In genomic region chr1:88446270-88447030, GRCm38 (mm10) we compare ENCODE assay signal across 23 mouse cellular contexts. TPM values are rescaled to one million over a fixed set of nuclear protein-coding genes. Genes with fewer than 3 reads are reported as not detected.
DNase-seq lines count a peak whose midpoint lies in the region; ATAC-seq and TF ChIP-seq lines count a peak whose summit lies in the region.
"Had no signal": no experiment of that assay in that cellular context is flagged by ENCODE, and none has a peak within 500 bp of the region (broad histone marks: within the 10 kb centered on the region; RNA-seq: fewer than 3 reads in every experiment).

No protein-coding gene starts in this region.

- no peaks in the 10 kb centered on the region for H3K9me3 ChIP-seq in forebrain, embryonic 12.5 days
- no peaks in the 10 kb centered on the region for H3K9me3 ChIP-seq in midbrain, embryonic 12.5 days
- no peaks in the 10 kb centered on the region for H3K9me3 ChIP-seq in liver, embryonic 11.5 days (ENCODE audit: control insufficient read depth, low read length)
- H3K9me3 ChIP-seq: heart, embryonic 15.5 days; limb, embryonic 10.5 days; liver, embryonic 12.5 days; megakaryocyte, embryonic 14.5 days; neural tube, embryonic 15.5 days had no signal

- no peaks in the 10 kb centered on the region for H3K27me3 ChIP-seq in forebrain, embryonic 12.5 days
- 0 out of 2 replicates have a peak, but pooled peaks cover 7% of the 10 kb centered on the region for H3K27me3 ChIP-seq in midbrain, embryonic 12.5 days
- no peaks in the 10 kb centered on the region for H3K27me3 ChIP-seq in liver, embryonic 11.5 days (replicated peaks; ENCODE audit: control insufficient read depth, insufficient read depth, low read length)
- H3K27me3 ChIP-seq: heart, embryonic 15.5 days; liver, embryonic 12.5 days; neural tube, embryonic 15.5 days had no signal

- no peak overlapping the region for H3K9ac ChIP-seq in forebrain, embryonic 12.5 days
- H3K9ac ChIP-seq in midbrain, embryonic 12.5 days (replicated peaks), result no peak overlapping the region
- no peak overlapping the region for H3K9ac ChIP-seq in liver, embryonic 11.5 days (ENCODE audit: low read depth, low read length)
- H3K9ac ChIP-seq: heart, embryonic 15.5 days; liver, embryonic 12.5 days; neural tube, embryonic 15.5 days had no signal

- no peak for DNase-seq in layer of hippocampus, adult 2 months (ENCODE audit: low spot score in 2 of 2)
- no peak for DNase-seq in layer of hippocampus, postnatal 25 days (ENCODE audit: extremely low spot score in 1 of 2, low spot score in 1 of 2)
- peak; percentile 32 for DNase-seq in telencephalon, adult 2 months (ENCODE audit: low read depth, low spot score)
- DNase-seq in liver, embryonic 11.5 days (ENCODE audit: low spot score), result no peak
- DNase-seq in cerebellum, postnatal 4 days (ENCODE audit: low spot score in 2 of 2), result no peak
- DNase-seq: adrenal gland, adult 8-10 months; cerebellum, postnatal 10 days; gastrocnemius, postnatal 25 days; heart, postnatal 4 days; kidney, adult 8-10 months; kidney, postnatal 25 days; lung, adult 2 months; right cerebral cortex, postnatal 4 days had no signal

- no peak for TF ChIP-seq CTCF in layer of hippocampus, adult 2 months (conservative IDR thresholded peaks at IDR 0.05)

- peak overlapping the region; percentile 3; the same call in 1 of the 2 replicates for H3K4me3 ChIP-seq in layer of hippocampus, adult 2 months
- no peak overlapping the region for H3K4me3 ChIP-seq in forebrain, embryonic 12.5 days (replicated peaks)
- no peak overlapping the region for H3K4me3 ChIP-seq in midbrain, embryonic 12.5 days
- H3K4me3 ChIP-seq in liver, embryonic 11.5 days (ENCODE audit: low read depth, low read length), result no peak overlapping the region
- H3K4me3 ChIP-seq: heart, embryonic 15.5 days; left cerebral cortex, adult 2 months; limb, embryonic 10.5 days; liver, embryonic 12.5 days; megakaryocyte, embryonic 14.5 days; neural tube, embryonic 15.5 days had no signal

- no peak for ATAC-seq in forebrain, embryonic 12.5 days (ENCODE audit: low FRiP score)
- ATAC-seq in midbrain, embryonic 12.5 days (ENCODE audit: low FRiP score, low read depth), result no peak
- no peak for ATAC-seq in liver, embryonic 11.5 days (replicated peaks; ENCODE audit: low FRiP score)
- ATAC-seq: liver, embryonic 12.5 days had no signal

- no peaks in the 10 kb centered on the region for H3K36me3 ChIP-seq in forebrain, embryonic 12.5 days (replicated peaks)
- H3K36me3 ChIP-seq in midbrain, embryonic 12.5 days, result no peaks in the 10 kb centered on the region
- no peaks in the 10 kb centered on the region for H3K36me3 ChIP-seq in liver, embryonic 11.5 days (ENCODE audit: control insufficient read depth, insufficient read depth, low read length)
- H3K36me3 ChIP-seq: heart, embryonic 15.5 days; limb, embryonic 10.5 days; liver, embryonic 12.5 days; neural tube, embryonic 15.5 days had no signal

- H3K4me1 ChIP-seq in forebrain, embryonic 12.5 days, result peaks cover 17% of the 10 kb centered on the region
- peaks cover 17% of the 10 kb centered on the region for H3K4me1 ChIP-seq in midbrain, embryonic 12.5 days
- no peaks in the 10 kb centered on the region for H3K4me1 ChIP-seq in liver, embryonic 11.5 days (replicated peaks; ENCODE audit: control insufficient read depth, insufficient read depth, low read length)
- H3K4me1 ChIP-seq: heart, embryonic 15.5 days; liver, embryonic 12.5 days had no signal

- H3K27ac ChIP-seq in layer of hippocampus, adult 2 months, result no peak overlapping the region
- H3K27ac ChIP-seq in forebrain, embryonic 12.5 days, result peak overlapping the region; percentile 27; the same call in 1 of the 2 replicates
- H3K27ac ChIP-seq in midbrain, embryonic 12.5 days (replicated peaks), result no peak overlapping the region
- H3K27ac ChIP-seq in liver, embryonic 11.5 days (ENCODE audit: low read depth, low read length), result no peak overlapping the region
- H3K27ac ChIP-seq: heart, embryonic 15.5 days; left cerebral cortex, adult 2 months; limb, embryonic 10.5 days; liver, embryonic 12.5 days; neural tube, embryonic 15.5 days had no signal

- WGBS in forebrain, embryonic 12.5 days, result 23% methylated on average over 16 of the region's 16 CpGs
- WGBS in midbrain, embryonic 12.5 days, result 33% methylated on average over 16 of the region's 16 CpGs
- 85% methylated on average over 16 of the region's 16 CpGs for WGBS in liver, embryonic 11.5 days

- H3K4me2 ChIP-seq in forebrain, embryonic 12.5 days, result peak overlapping the region; percentile 39
- H3K4me2 ChIP-seq in midbrain, embryonic 12.5 days (replicated peaks), result peak overlapping the region; percentile 25; the same call in 1 of the 2 replicates
- H3K4me2 ChIP-seq in liver, embryonic 11.5 days, result no peak overlapping the region
- H3K4me2 ChIP-seq: heart, embryonic 15.5 days; liver, embryonic 12.5 days; neural tube, embryonic 15.5 days had no signal

RNA-seq across cellular contexts. Expression of gene Spp2, which starts 39.7 kb away (rescaled TPM):
- total RNA-seq in layer of hippocampus, adult 2 months (2021), result not detected
- total RNA-seq in layer of hippocampus, postnatal 25 days (2021), result under 1 TPM in 1 of 2 experiments, not detected in 1; 0.42 TPM
- not detected in 2 replicates for polyA plus RNA-seq in forebrain, embryonic 12.5 days (2016; fragmentation: Nextera tagmentation; extraction: Ambion mirVana)
- polyA plus RNA-seq in midbrain, embryonic 12.5 days (2016; fragmentation: Nextera tagmentation; extraction: Ambion mirVana), result 2.4 TPM in 1 of 2 replicates, not detected in the other
- 78.7 and 82.3 TPM in 2 replicates for polyA plus RNA-seq in liver, embryonic 11.5 days (2014; fragmentation: Nextera tagmentation; extraction: Ambion mirVana)
- total RNA-seq: adrenal gland, adult 8-10 months; gastrocnemius, postnatal 25 days; heart, adult 8-10 months; heart, postnatal 4 days; left cerebral cortex, adult 2 months had no signal
- polyA plus RNA-seq: C2C12; limb, embryonic 10.5 days; neural tube, embryonic 15.5 days had no signal

Comparison
In these comparisons a context has a peak if more than half of its experiments do, and no peak if none do; other contexts are left out.
1. RNA of gene Spp2, which starts 39.7 kb away (polyA plus RNA-seq): 78.7 to 82.3 TPM in liver, embryonic 11.5 days; not detected in forebrain, embryonic 12.5 days and 2.4 TPM in midbrain, embryonic 12.5 days; every median in the first group is over 10 times any median in the second.